Mouse (Mus musculus): ENCODE measurements around the gene Camta2. TPM values are rescaled to one million over a fixed set of nuclear protein-coding genes. Genes with fewer than 3 reads are reported as not detected.

The Camta2 gene
- polyA plus RNA-seq, 1 experiment from 2014 or later, result 12.6 TPM

GRCm38 (mm10) chr11:70639976-70640375, 47.9 kb downstream of the Camta2 start:
- H3K4me2 ChIP-seq, result no peak overlapping the region
- no peak for ATAC-seq (ENCODE audit: low FRiP score)
- H3K27me3 ChIP-seq, result 0 out of 2 replicates have a peak, but pooled peaks cover 4% of the 10 kb centered on the region
- H3K9ac ChIP-seq, result no peak overlapping the region
- WGBS, result 85% methylated on average over 8 of the region's 8 CpGs
- H3K9me3 ChIP-seq, result no peaks in the 10 kb centered on the region
- peaks cover 23% of the 10 kb centered on the region for H3K36me3 ChIP-seq (replicated peaks)
- H3K4me3 ChIP-seq (replicated peaks), result no peak overlapping the region
- no peak overlapping the region for H3K27ac ChIP-seq
- 0 out of 2 replicates have a peak, but pooled peaks cover 2% of the 10 kb centered on the region for H3K4me1 ChIP-seq

GRCm38 (mm10) chr11:70638714-70639278, 49.1 kb downstream of the Camta2 start, which contains the start of gene Gp1ba:
Gp1ba (plus strand) TSS chr11:70639122.
- Histone ChIP-seq H3K4me1 (no peaks in the 10 kb centered on the region), H3K36me3 (replicated peaks) (peaks cover 13% of the 10 kb centered on the region; the same call in 1 of the 2 replicates), H3K4me3 (replicated peaks) (no peak within 1 kb of the TSS), H3K4me2 (no peak within 1 kb of the TSS), H3K27ac (no peak within 1 kb of the TSS), H3K9ac (no peak within 1 kb of the TSS), H3K27me3 (0 out of 2 replicates have a peak, but pooled peaks cover 4% of the 10 kb centered on the region), H3K9me3 (no peaks in the 10 kb centered on the region)
- no peak for ATAC-seq (ENCODE audit: low FRiP score)
- WGBS, result 67% methylated on average over 5 of the region's 5 CpGs

- 84% methylated on average over 1 of the region's 1 CpGs for WGBS
Measured at GRCm38 (mm10) chr11:70638293-70638692, 49.6 kb downstream of the Camta2 start.

GRCm38 (mm10) chr11:70637764-70638163, 50.1 kb downstream of the Camta2 start:
- ATAC-seq (ENCODE audit: low FRiP score), result no peak
- 0 out of 2 replicates have a peak, but pooled peaks cover 4% of the 10 kb centered on the region for H3K27me3 ChIP-seq
- WGBS, result 93% methylated on average over 1 of the region's 1 CpGs

More at GRCm38 (mm10) chr11:70638293-70638692, 49.6 kb downstream of the Camta2 start:
- H3K27me3 ChIP-seq, result 0 out of 2 replicates have a peak, but pooled peaks cover 4% of the 10 kb centered on the region
- no peak overlapping the region for H3K27ac ChIP-seq
- no peak for ATAC-seq (ENCODE audit: low FRiP score)
- H3K36me3 ChIP-seq (replicated peaks), result peaks cover 8% of the 10 kb centered on the region; the same call in 1 of the 2 replicates
- H3K9ac ChIP-seq, result no peak overlapping the region
- no peaks in the 10 kb centered on the region for H3K4me1 ChIP-seq
- H3K4me2 ChIP-seq, result no peak overlapping the region
- no peak overlapping the region for H3K4me3 ChIP-seq (replicated peaks)
- H3K9me3 ChIP-seq, result no peaks in the 10 kb centered on the region

GRCm38 (mm10) chr11:70635601-70636000, 52.3 kb downstream of the Camta2 start:
- H3K9ac ChIP-seq, result no peak overlapping the region
- no peak overlapping the region for H3K27ac ChIP-seq
- 81% methylated on average over 4 of the region's 4 CpGs for WGBS
- H3K36me3 ChIP-seq (replicated peaks), result no peaks in the 10 kb centered on the region
- H3K27me3 ChIP-seq, result 0 out of 2 replicates have a peak, but pooled peaks cover 4% of the 10 kb centered on the region
- ATAC-seq (ENCODE audit: low FRiP score), result no peak
- no peaks in the 10 kb centered on the region for H3K4me1 ChIP-seq
- no peak overlapping the region for H3K4me2 ChIP-seq
- no peak overlapping the region for H3K4me3 ChIP-seq (replicated peaks)
- no peaks in the 10 kb centered on the region for H3K9me3 ChIP-seq

More at GRCm38 (mm10) chr11:70637764-70638163, 50.1 kb downstream of the Camta2 start:
- Histone ChIP-seq H3K4me3 (replicated peaks) (no peak overlapping the region), H3K9ac (no peak overlapping the region), H3K4me1 (no peaks in the 10 kb centered on the region), H3K36me3 (replicated peaks) (peaks cover 3% of the 10 kb centered on the region; the same call in 1 of the 2 replicates), H3K27ac (no peak overlapping the region), H3K9me3 (no peaks in the 10 kb centered on the region), H3K4me2 (no peak overlapping the region)

- no peak overlapping the region for H3K9ac ChIP-seq
- H3K27ac ChIP-seq, result no peak overlapping the region
- no peak for ATAC-seq (ENCODE audit: low FRiP score)
- H3K36me3 ChIP-seq (replicated peaks), result no peaks in the 10 kb centered on the region
- H3K9me3 ChIP-seq, result no peaks in the 10 kb centered on the region
- 74% methylated on average over 7 of the region's 7 CpGs for WGBS
- H3K4me3 ChIP-seq (replicated peaks), result no peak overlapping the region
- no peaks in the 10 kb centered on the region for H3K4me1 ChIP-seq
- no peak overlapping the region for H3K4me2 ChIP-seq
- no peaks in the 10 kb centered on the region for H3K27me3 ChIP-seq
Measured at GRCm38 (mm10) chr11:70630129-70630528, 57.8 kb downstream of the Camta2 start.

GRCm38 (mm10) chr11:70629557-70629956, 58.3 kb downstream of the Camta2 start:
- H3K9me3 ChIP-seq, result no peaks in the 10 kb centered on the region
- no peak overlapping the region for H3K9ac ChIP-seq
- no peak for ATAC-seq (ENCODE audit: low FRiP score)
- no peak overlapping the region for H3K4me2 ChIP-seq
- WGBS, result 54% methylated on average over 5 of the region's 5 CpGs
- no peak overlapping the region for H3K27ac ChIP-seq
- H3K36me3 ChIP-seq (replicated peaks), result no peaks in the 10 kb centered on the region
- H3K27me3 ChIP-seq, result no peaks in the 10 kb centered on the region
- no peak overlapping the region for H3K4me3 ChIP-seq (replicated peaks)
- no peaks in the 10 kb centered on the region for H3K4me1 ChIP-seq

- Histone ChIP-seq H3K27me3 (no peaks in the 10 kb centered on the region), H3K9me3 (no peaks in the 10 kb centered on the region), H3K4me1 (no peaks in the 10 kb centered on the region), H3K27ac (no peak overlapping the region), H3K4me2 (no peak overlapping the region), H3K36me3 (replicated peaks) (no peaks in the 10 kb centered on the region), H3K9ac (no peak overlapping the region), H3K4me3 (replicated peaks) (no peak overlapping the region)
- WGBS, result 78% methylated on average over 2 of the region's 2 CpGs
- ATAC-seq (ENCODE audit: low FRiP score), result no peak
Measured at GRCm38 (mm10) chr11:70628431-70628830, 59.5 kb downstream of the Camta2 start.

- Histone ChIP-seq H3K9me3 (no peaks in the 10 kb centered on the region), H3K4me2 (no peak overlapping the region), H3K27me3 (no peaks in the 10 kb centered on the region), H3K4me1 (no peaks in the 10 kb centered on the region), H3K9ac (no peak overlapping the region), H3K4me3 (replicated peaks) (no peak overlapping the region), H3K27ac (no peak overlapping the region), H3K36me3 (replicated peaks) (no peaks in the 10 kb centered on the region)
- WGBS, result 82% methylated on average over 4 of the region's 4 CpGs
- ATAC-seq (ENCODE audit: low FRiP score), result no peak
Measured at GRCm38 (mm10) chr11:70626877-70627276, 61.0 kb downstream of the Camta2 start.

GRCm38 (mm10) chr11:70625473-70625872, 62.4 kb downstream of the Camta2 start:
- H3K27me3 ChIP-seq, result no peaks in the 10 kb centered on the region
- 43% methylated on average over 4 of the region's 4 CpGs for WGBS
- no peak overlapping the region for H3K9ac ChIP-seq
- H3K4me2 ChIP-seq, result no peak overlapping the region
- no peak overlapping the region for H3K4me3 ChIP-seq (replicated peaks)
- H3K27ac ChIP-seq, result no peak overlapping the region
- H3K9me3 ChIP-seq, result no peaks in the 10 kb centered on the region
- no peaks in the 10 kb centered on the region for H3K36me3 ChIP-seq (replicated peaks)
- ATAC-seq (ENCODE audit: low FRiP score), result no peak
- H3K4me1 ChIP-seq, result no peaks in the 10 kb centered on the region

GRCm38 (mm10) chr11:70623053-70623742, 64.7 kb downstream of the Camta2 start:
- Histone ChIP-seq H3K27me3 (no peaks in the 10 kb centered on the region; the same call in 1 of the 2 replicates), H3K4me2 (no peak overlapping the region), H3K4me1 (no peaks in the 10 kb centered on the region), H3K9me3 (0 out of 2 replicates have a peak, but pooled peaks cover 2% of the 10 kb centered on the region), H3K36me3 (replicated peaks) (no peaks in the 10 kb centered on the region), H3K27ac (no peak overlapping the region), H3K4me3 (replicated peaks) (no peak overlapping the region), H3K9ac (no peak overlapping the region)
- WGBS, result 88% methylated on average over 10 of the region's 10 CpGs
- no peak for ATAC-seq (ENCODE audit: low FRiP score)

GRCm38 (mm10) chr11:70621972-70622814, 65.7 kb downstream of the Camta2 start:
- WGBS, result 52% methylated on average over 7 of the region's 7 CpGs
- H3K4me3 ChIP-seq (replicated peaks), result no peak overlapping the region
- no peak overlapping the region for H3K4me2 ChIP-seq
- H3K27me3 ChIP-seq, result no peaks in the 10 kb centered on the region; the same call in 1 of the 2 replicates
- ATAC-seq (ENCODE audit: low FRiP score), result no peak
- no peaks in the 10 kb centered on the region for H3K36me3 ChIP-seq (replicated peaks)
- 0 out of 2 replicates have a peak, but pooled peaks cover 2% of the 10 kb centered on the region for H3K9me3 ChIP-seq
- no peak overlapping the region for H3K27ac ChIP-seq
- H3K9ac ChIP-seq, result no peak overlapping the region
- no peaks in the 10 kb centered on the region for H3K4me1 ChIP-seq
